Mouse (Mus musculus) G1E (cell line): ENCODE measurements at regions not wholly inside any gene's neighbourhood (a gene's known extent, or its start where the extent isn't known, plus 50 kb on each side); places are given as distances from the start of the nearest gene placed in this dataset.

Experiments
- CTCF ChIP-seq: IDR thresholded peaks from 2 replicates; pipeline ENCODE4 v1.5.1; 2012; ENCODE audit warnings: low read depth, low read length, inconsistent platforms, mixed read lengths
- GATA1 ChIP-seq: IDR thresholded peaks from 2 replicates; pipeline ENCODE4 v1.6.1; 2012; ENCODE audit warnings: borderline replicate concordance, low read length, inconsistent platforms, mixed read lengths
- GATA2 ChIP-seq: IDR thresholded peaks from 2 replicates; pipeline ENCODE4 v1.6.1; 2012; ENCODE audit warnings: low read depth, low read length, inconsistent platforms, borderline replicate concordance
- TAL1 ChIP-seq: conservative IDR thresholded peaks from 2 replicates; pipeline ENCODE4 v1.6.1; 2012; ENCODE audit warnings: low read depth, low read length, inconsistent platforms, mixed read lengths

GRCm38 (mm10) chr3:133774229-133774628 lies 229.3 kb upstream of the Tet2 start:
- TF ChIP-seq TAL1 (no peak), CTCF (no peak), GATA2 (no peak), GATA1 (no peak)
